Mouse (Mus musculus) forebrain, embryonic 12.5 days (tissue): ENCODE results near the gene Lrp1. TPM values are rescaled to one million over a fixed set of nuclear protein-coding genes. Genes with fewer than 3 reads are reported as not detected.

ENCODE experiments used
- ATAC-seq: fragments of 200-750 bp; cut with Nextera tagmentation; 2 replicates; pipeline ENCODE4 v1.8.0; 2017; ENCODE audit warnings: moderate TSS enrichment; ENCODE audit not compliant: low FRiP score
- H3K27ac ChIP-seq: fragments of 300-500 bp; sonication (generic); 2 replicates; pipeline ENCODE4 v1.5.1; 2016; ENCODE audit warnings: mild to moderate bottlenecking
- H3K27me3 ChIP-seq: fragments of 300-500 bp; sonication (generic); 2 replicates; pipeline ENCODE4 v1.6.1; 2016; ENCODE audit warnings: mild to moderate bottlenecking
- H3K36me3 ChIP-seq: fragments of 300-500 bp; sonication (generic); replicated peaks from 2 replicates; pipeline ENCODE4 v1.6.1; 2016; ENCODE audit warnings: mild to moderate bottlenecking
- H3K4me1 ChIP-seq: fragments of 300-500 bp; sonication (generic); 2 replicates; pipeline ENCODE4 v1.6.1; 2016
- H3K4me2 ChIP-seq: fragments of 300-500 bp; sonication (generic); 2 replicates; pipeline ENCODE4 v1.6.1; 2016; ENCODE audit warnings: mild to moderate bottlenecking, moderate library complexity
- H3K4me3 ChIP-seq: fragments of 300-500 bp; sonication (generic); replicated peaks from 2 replicates; pipeline ENCODE4 v1.5.1; 2016; ENCODE audit warnings: mild to moderate bottlenecking
- H3K9ac ChIP-seq: fragments of 300-500 bp; sonication (generic); 2 replicates; pipeline ENCODE4 v1.6.1; 2016; ENCODE audit warnings: mild to moderate bottlenecking
- H3K9me3 ChIP-seq: fragments of 300-500 bp; sonication (generic); 2 replicates; pipeline ENCODE4 v1.6.1; 2016
- WGBS: fragments of 180-500 bp; shearing (Covaris S2); methylation state at CpG from one replicate; pipeline ENCODE4 v1.1.7; 2016; 5-methylcytosine and 5-hydroxymethylcytosine counted together
- polyA plus RNA-seq: library from polyadenylated mRNA; unstranded; fragments of >200 nt; fragmentation: Nextera tagmentation; extraction: Ambion mirVana; gene quantifications from 2 replicates; pipeline ENCODE4 v1.2.1, GENCODE M21; 2016

Gene Lrp1
- polyA plus RNA-seq, 1 experiment from 2014 or later, result 81.8 TPM

DNA sequence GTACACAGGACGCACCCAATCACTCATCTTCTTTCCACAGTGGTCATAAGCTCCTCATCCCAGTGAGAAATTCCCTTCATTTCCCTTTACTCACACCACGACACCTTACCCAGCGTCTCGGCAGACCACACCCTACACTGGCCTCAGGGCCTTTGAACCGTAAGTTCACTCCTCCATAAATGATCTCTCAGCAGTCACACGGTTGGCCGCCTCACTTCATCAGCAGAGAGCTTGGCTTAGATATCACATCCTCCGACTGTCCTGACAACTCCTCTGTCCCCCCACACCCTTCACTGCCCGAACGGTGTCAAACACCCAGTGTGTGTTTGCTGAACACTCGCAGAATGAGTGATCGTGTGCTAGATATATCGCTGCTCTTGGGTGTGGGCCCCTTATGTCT is 28.1 kb downstream of the Lrp1 start:
- H3K36me3 ChIP-seq, result peaks cover 85% of the 10 kb centered on the region
- no peak overlapping the region for H3K4me3 ChIP-seq
- H3K9me3 ChIP-seq, result no peaks in the 10 kb centered on the region
- H3K4me2 ChIP-seq, result no peak overlapping the region
- WGBS, result 93% methylated on average over 13 of the region's 13 CpGs
- H3K9ac ChIP-seq, result no peak overlapping the region
- ATAC-seq, result no peak
- peaks cover 15% of the 10 kb centered on the region for H3K4me1 ChIP-seq
- no peak overlapping the region for H3K27ac ChIP-seq
- H3K27me3 ChIP-seq, result no peaks in the 10 kb centered on the region

DNA sequence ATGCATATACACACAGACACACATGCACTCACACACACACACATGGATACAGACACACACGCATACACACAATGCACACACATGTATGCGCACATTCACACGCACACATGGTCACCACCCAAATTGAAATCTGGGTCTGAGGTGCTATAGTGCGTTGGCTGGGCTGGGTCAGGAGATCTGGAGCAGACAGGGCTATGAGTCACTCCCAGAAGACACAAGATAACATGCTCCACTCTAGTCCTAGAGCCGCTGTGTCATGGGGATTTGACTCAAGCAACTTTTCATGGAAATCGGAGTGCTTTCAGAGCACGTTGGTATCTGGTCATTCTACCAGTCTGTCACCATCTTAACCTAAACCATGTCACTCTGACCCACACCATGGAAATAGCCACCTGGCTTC is 28.5 kb downstream of the Lrp1 start:
- 96% methylated on average over 7 of the region's 7 CpGs for WGBS
- no peaks in the 10 kb centered on the region for H3K27me3 ChIP-seq
- ATAC-seq, result no peak
- H3K4me3 ChIP-seq, result no peak overlapping the region
- no peak overlapping the region for H3K4me2 ChIP-seq
- peaks cover 14% of the 10 kb centered on the region for H3K4me1 ChIP-seq
- peaks cover 84% of the 10 kb centered on the region for H3K36me3 ChIP-seq
- H3K9ac ChIP-seq, result no peak overlapping the region
- no peaks in the 10 kb centered on the region for H3K9me3 ChIP-seq
- H3K27ac ChIP-seq, result no peak overlapping the region

DNA sequence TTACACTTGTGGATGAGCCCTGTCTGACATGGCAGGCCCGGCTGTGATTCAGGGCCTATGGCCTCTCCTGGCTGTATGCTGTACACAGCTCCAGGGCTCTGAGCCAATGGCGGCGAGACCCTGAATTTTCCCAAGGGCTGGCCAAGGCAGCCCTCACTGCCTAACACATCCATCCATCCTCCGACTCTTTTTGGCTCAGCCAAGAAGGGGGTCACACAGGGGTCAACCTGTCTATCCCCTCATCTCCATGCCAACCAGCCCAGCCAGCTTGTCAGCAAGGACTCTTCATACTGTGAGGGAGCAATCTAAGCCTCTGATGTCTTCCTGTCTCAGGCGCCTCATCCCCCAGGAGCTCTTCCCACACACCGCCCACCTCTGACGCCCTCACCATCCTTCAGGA is 29.4 kb downstream of the Lrp1 start:
- Histone ChIP-seq H3K4me1 (peaks cover 5% of the 10 kb centered on the region; the same call in 1 of the 2 replicates), H3K36me3 (peaks cover 86% of the 10 kb centered on the region), H3K4me2 (no peak overlapping the region), H3K9ac (no peak overlapping the region), H3K27me3 (no peaks in the 10 kb centered on the region), H3K9me3 (no peaks in the 10 kb centered on the region), H3K4me3 (no peak overlapping the region), H3K27ac (no peak overlapping the region)
- WGBS, result 55% methylated on average over 7 of the region's 7 CpGs
- no peak for ATAC-seq

DNA sequence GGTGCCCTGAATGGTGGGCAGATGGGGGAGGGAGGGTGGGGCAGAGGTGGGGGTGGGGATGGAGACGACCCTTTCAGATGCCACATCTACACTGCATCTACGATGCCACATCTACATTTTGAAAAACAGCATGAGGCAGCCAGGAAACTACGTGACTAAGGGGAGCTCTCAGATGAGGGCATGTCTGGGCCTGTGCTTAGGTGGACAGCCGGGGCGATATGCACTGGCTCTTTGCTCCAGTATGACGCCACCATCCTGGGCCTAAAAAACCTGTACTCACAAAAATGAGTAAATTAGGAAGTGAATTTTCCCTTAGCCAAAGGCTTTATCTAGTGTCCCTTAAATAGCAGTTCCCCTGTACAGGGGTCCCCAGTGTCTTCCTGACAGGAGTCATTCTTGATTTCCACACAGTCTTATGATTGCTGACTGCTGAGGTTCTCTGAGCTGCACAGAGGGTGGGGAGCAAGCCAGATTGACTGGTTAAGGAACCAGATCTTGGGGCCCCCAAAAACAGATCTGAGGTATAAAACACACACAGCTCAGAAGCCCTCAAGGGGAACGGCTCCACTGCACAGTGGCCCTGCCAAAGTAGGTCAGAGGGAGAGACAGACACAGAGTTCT is 30.0 kb downstream of the Lrp1 start:
- WGBS, result 90% methylated on average over 7 of the region's 7 CpGs
- ATAC-seq, result no peak
- H3K27me3 ChIP-seq, result no peaks in the 10 kb centered on the region

DNA sequence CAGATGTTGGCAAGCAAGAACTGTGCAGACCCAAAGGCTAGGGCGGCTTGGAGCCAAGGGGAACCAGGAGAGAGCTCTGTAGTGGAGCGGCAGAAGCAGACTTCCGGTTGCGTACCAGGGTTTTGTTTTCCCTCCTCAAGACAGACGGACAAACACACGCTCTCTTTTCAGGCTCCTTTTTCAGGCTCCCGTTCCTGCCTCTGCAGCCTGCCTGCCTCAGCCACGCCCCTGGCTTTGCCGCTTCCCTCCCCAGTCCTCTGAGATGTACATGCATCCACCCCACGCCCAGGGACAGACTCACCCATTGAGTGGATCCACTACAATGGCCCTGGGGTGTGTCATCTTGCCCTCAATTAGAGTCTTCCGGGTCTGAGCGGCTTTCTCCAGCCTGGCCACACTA is 30.7 kb downstream of the Lrp1 start:
- WGBS, result 91% methylated on average over 12 of the region's 12 CpGs
- Histone ChIP-seq H3K36me3 (peaks cover 89% of the 10 kb centered on the region), H3K4me1 (no peaks in the 10 kb centered on the region), H3K27me3 (no peaks in the 10 kb centered on the region), H3K9ac (no peak overlapping the region), H3K4me2 (no peak overlapping the region), H3K27ac (no peak overlapping the region), H3K9me3 (no peaks in the 10 kb centered on the region), H3K4me3 (no peak overlapping the region)
- ATAC-seq, result no peak

More for the DNA sequence above, 30.0 kb downstream of the Lrp1 start:
- Histone ChIP-seq H3K9me3 (no peaks in the 10 kb centered on the region), H3K27ac (no peak overlapping the region), H3K4me1 (no peaks in the 10 kb centered on the region), H3K9ac (no peak overlapping the region), H3K4me3 (no peak overlapping the region), H3K36me3 (peaks cover 88% of the 10 kb centered on the region), H3K4me2 (no peak overlapping the region)

DNA sequence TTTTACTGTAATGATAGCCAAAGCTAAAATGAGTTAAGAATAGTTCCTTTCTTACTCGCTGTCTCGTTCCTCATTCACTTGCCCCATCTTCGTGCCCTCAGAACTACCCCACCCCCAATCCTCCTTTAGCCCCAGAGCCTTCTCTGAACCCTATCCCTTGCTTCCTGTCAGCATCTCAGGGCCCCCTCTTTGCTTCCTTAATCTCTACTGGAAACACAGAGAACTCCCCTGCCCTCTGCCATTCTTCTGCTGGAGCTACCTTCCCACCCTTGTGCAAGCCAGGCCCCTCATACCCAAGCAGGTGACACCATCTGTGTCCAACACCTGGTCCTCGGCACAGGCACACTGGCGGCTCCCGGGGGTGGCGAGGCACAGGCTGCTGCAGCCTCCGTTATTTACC is 33.2 kb downstream of the Lrp1 start:
- Histone ChIP-seq H3K4me2 (no peak overlapping the region), H3K36me3 (peaks cover 86% of the 10 kb centered on the region), H3K9ac (no peak overlapping the region), H3K27ac (no peak overlapping the region), H3K9me3 (no peaks in the 10 kb centered on the region), H3K4me3 (no peak overlapping the region), H3K4me1 (no peaks in the 10 kb centered on the region), H3K27me3 (no peaks in the 10 kb centered on the region)
- 90% methylated on average over 8 of the region's 8 CpGs for WGBS
- no peak for ATAC-seq

DNA sequence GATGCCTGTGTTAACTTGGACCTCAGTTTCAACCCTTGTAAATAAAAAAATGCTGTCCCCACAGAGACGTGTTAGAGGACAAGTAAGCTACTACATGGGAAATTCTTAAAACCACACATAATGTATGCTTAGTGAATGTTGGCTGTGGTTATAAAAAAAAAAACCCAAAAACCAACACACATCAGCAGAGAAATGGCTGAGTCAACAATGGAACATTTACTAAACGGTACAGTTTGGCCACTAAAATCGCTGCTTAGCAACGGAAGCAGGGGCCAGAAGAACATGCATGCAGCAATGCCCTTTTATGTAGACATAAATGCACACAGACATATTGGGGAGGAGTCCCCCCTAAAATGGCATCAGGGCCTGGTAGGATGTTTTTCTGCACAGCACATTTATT is 34.7 kb downstream of the Lrp1 start:
- no peak overlapping the region for H3K4me2 ChIP-seq
- ATAC-seq, result no peak
- peaks cover 86% of the 10 kb centered on the region for H3K36me3 ChIP-seq
- H3K27me3 ChIP-seq, result no peaks in the 10 kb centered on the region
- H3K9me3 ChIP-seq, result no peaks in the 10 kb centered on the region
- no peak overlapping the region for H3K9ac ChIP-seq
- no peak overlapping the region for H3K27ac ChIP-seq
- no peaks in the 10 kb centered on the region for H3K4me1 ChIP-seq
- whole genome bisulfite sequencing, result 88% methylated on average over 4 of the region's 4 CpGs
- H3K4me3 ChIP-seq, result no peak overlapping the region

DNA sequence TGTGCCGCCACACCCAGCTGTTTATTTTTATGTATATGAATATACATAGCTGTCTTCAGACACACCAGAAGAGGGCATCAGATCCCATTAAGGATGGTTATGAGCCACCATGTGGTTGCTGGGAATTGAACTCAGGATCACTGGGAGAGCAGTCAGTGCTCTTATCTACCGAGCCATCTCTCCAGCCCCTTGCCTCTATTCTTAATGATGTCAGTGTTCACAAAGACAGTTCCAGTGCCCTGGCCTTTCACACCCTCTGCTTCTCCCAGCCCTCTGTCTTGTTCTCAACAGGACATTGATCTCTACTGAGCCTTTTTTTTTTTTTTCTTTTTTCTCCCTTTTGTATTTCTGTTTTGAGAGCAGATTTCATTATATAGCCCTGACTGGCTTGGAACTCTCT is 35.4 kb downstream of the Lrp1 start:
- no peak overlapping the region for H3K9ac ChIP-seq
- H3K27ac ChIP-seq, result no peak overlapping the region
- WGBS, result 76% methylated on average over 2 of the region's 2 CpGs
- no peak overlapping the region for H3K4me3 ChIP-seq
- H3K27me3 ChIP-seq, result no peaks in the 10 kb centered on the region
- H3K4me1 ChIP-seq, result no peaks in the 10 kb centered on the region
- peaks cover 86% of the 10 kb centered on the region for H3K36me3 ChIP-seq
- no peak overlapping the region for H3K4me2 ChIP-seq
- no peaks in the 10 kb centered on the region for H3K9me3 ChIP-seq
- no peak for ATAC-seq

DNA sequence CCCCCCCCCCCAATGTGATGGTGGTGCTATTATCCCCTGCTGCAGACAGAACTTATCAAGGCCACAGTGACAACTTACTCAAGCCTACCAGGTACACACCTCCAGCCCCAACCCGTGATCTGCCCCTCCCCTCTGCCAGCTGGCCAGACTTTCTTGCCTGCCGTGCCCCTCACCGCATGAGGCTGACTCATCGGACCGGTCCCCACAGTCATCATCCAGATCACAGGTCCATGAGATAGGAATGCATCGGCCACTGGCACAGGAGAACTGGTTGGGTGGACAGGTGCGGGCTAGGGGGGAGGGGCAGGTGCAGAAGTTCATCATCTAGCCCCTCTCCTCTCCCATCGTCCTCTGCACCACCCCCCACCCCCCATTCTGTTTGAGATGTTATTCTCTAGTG is 37.3 kb downstream of the Lrp1 start:
- H3K4me3 ChIP-seq, result no peak overlapping the region
- no peaks in the 10 kb centered on the region for H3K9me3 ChIP-seq
- H3K4me1 ChIP-seq, result no peaks in the 10 kb centered on the region
- no peak for ATAC-seq
- H3K27ac ChIP-seq, result no peak overlapping the region
- no peak overlapping the region for H3K4me2 ChIP-seq
- peaks cover 84% of the 10 kb centered on the region for H3K36me3 ChIP-seq
- no peak overlapping the region for H3K9ac ChIP-seq
- no peaks in the 10 kb centered on the region for H3K27me3 ChIP-seq
- WGBS, result 92% methylated on average over 8 of the region's 8 CpGs

DNA sequence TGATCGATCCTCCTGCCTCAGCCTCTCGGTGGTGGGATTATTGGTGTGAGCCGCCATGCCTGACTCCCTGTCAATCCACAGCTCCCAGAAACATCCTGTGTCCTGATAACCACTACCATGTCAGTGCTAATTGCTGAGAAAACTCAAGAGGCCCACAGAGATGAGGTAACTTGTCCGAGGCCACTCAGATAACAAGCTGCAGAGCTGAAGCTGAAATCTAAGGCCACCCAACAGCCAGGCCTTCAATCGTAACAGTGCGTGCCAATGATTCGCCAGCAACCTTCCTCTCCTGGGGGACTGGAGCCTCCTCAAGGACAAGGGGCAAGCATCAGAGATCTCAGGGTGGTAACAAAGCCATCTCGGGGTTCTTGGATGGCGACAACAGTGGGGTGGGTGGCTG is 39.7 kb downstream of the Lrp1 start:
- H3K9me3 ChIP-seq, result no peaks in the 10 kb centered on the region
- H3K4me3 ChIP-seq, result no peak overlapping the region
- 92% methylated on average over 9 of the region's 9 CpGs for WGBS
- no peaks in the 10 kb centered on the region for H3K27me3 ChIP-seq
- H3K36me3 ChIP-seq, result peaks cover 91% of the 10 kb centered on the region
- ATAC-seq, result no peak
- H3K9ac ChIP-seq, result no peak overlapping the region
- H3K4me2 ChIP-seq, result no peak overlapping the region
- no peaks in the 10 kb centered on the region for H3K4me1 ChIP-seq
- no peak overlapping the region for H3K27ac ChIP-seq

DNA sequence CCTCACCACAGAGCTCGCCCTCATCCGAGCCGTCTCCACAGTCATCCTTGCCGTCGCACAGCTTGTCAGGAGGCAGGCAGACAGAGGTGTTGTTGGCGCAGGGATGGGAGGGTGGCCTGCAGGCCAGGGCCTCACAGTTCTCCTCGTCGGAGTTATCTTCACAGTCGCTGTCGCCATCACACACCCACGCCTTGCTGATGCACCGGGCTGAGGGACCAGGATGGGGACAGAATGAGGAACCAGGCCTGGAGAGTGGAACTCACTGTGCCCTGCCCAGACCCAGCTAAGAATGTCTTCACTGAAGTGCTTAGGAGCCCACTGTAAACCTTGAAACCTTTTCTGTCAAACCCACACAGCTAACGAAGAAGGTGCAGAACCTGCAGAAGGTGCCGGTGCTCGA is 43.0 kb downstream of the Lrp1 start:
- no peaks in the 10 kb centered on the region for H3K9me3 ChIP-seq
- H3K4me1 ChIP-seq, result no peaks in the 10 kb centered on the region
- H3K27ac ChIP-seq, result no peak overlapping the region
- ATAC-seq, result no peak
- H3K36me3 ChIP-seq, result peaks cover 98% of the 10 kb centered on the region
- no peak overlapping the region for H3K4me3 ChIP-seq
- H3K4me2 ChIP-seq, result no peak overlapping the region
- no peak overlapping the region for H3K9ac ChIP-seq
- H3K27me3 ChIP-seq, result no peaks in the 10 kb centered on the region
- WGBS, result 91% methylated on average over 15 of the region's 15 CpGs

DNA sequence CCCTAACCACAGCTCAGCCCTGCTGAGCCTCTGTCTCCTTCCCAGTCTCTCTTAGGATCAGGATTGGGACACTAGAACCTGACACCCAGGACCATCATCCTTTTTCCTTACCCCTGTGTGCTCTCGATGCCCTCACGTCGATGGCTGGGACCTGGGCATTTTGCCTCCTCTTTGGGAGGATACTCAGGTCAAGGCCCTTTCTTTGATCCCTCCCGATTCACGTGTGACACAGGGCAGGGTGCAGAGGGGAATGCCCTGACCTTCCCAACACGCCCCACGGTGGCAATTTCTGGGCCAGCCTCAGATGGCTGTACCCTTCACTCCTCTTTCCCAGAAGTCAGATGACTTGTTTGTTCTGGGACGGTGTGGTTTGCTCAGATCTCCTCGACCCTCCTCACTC is 43.8 kb downstream of the Lrp1 start:
- no peak for ATAC-seq
- peaks cover 98% of the 10 kb centered on the region for H3K36me3 ChIP-seq

DNA sequence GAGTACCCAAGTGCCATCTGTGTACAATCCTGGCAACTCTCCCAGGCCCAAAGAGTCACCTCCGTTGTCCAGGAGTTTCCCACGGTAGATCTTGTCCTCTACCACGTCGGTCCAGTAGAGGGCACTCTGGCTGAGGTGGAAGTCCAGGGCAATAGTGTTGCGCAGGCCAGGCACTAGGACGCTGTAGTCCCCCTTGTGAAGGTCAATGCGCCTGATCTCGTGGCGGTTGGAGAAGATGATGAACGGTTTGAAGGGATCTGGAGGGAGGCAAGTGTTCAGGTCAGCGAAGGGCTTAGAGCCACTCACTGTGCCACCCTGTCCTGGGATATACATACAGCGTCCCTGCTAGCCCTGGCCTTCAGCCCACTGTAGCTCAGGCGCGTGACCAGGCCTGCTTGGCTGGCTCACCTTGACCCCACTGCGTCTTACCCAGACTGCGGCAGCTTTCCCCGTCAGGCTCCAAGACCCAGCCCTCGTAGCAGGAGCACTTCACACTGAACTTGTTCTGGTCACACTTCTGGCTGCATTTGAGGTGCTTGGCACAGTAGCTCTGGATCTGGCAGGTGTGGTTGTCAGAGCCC is 44.5 kb downstream of the Lrp1 start:
- Histone ChIP-seq H3K27ac (no peak overlapping the region), H3K36me3 (peaks cover 97% of the 10 kb centered on the region), H3K9me3 (no peaks in the 10 kb centered on the region), H3K4me1 (no peaks in the 10 kb centered on the region), H3K4me3 (no peak overlapping the region), H3K9ac (no peak overlapping the region), H3K27me3 (no peaks in the 10 kb centered on the region), H3K4me2 (no peak overlapping the region)
- ATAC-seq, result 0 out of 2 replicates have a peak, but pooled peaks have one; percentile 37
- 72% methylated on average over 18 of the region's 18 CpGs for WGBS

More for the DNA sequence above, 43.8 kb downstream of the Lrp1 start:
- Histone ChIP-seq H3K4me1 (no peaks in the 10 kb centered on the region), H3K9ac (no peak overlapping the region), H3K27me3 (no peaks in the 10 kb centered on the region), H3K27ac (no peak overlapping the region), H3K4me2 (no peak overlapping the region), H3K9me3 (no peaks in the 10 kb centered on the region), H3K4me3 (no peak overlapping the region)
- WGBS, result 87% methylated on average over 9 of the region's 9 CpGs
